Mouse (Mus musculus) ES-Bruce4 (cell line): ENCODE measurements around the gene Hnrnph1. TPM values are rescaled to one million over a fixed set of nuclear protein-coding genes. Genes with fewer than 3 reads are reported as not detected.

Experiments used
- H3K27ac ChIP-seq: 2 replicates; pipeline ENCODE4 v1.5.1; 2012; ENCODE audit warnings: low read length, inconsistent platforms; ENCODE audit not compliant: insufficient read depth
- H3K27me3 ChIP-seq: 2 replicates; pipeline ENCODE4 v1.6.1; 2012; ENCODE audit warnings: mild to moderate bottlenecking, low read length, inconsistent platforms; ENCODE audit not compliant: control insufficient read depth, poor library complexity, insufficient read depth, severe bottlenecking
- H3K36me3 ChIP-seq: 2 replicates; pipeline ENCODE4 v1.6.1; 2012; ENCODE audit warnings: inconsistent platforms, mild to moderate bottlenecking, low read length, moderate library complexity; ENCODE audit not compliant: control insufficient read depth, poor library complexity, insufficient read depth, severe bottlenecking
- H3K4me1 ChIP-seq: one replicate; pipeline ENCODE4 v1.8.1; 2011; ENCODE audit warnings: low read length; ENCODE audit not compliant: control insufficient read depth, insufficient read depth
- H3K4me3 ChIP-seq: 2 replicates; pipeline ENCODE4 v1.5.1; 2011; ENCODE audit warnings: low read depth, mild to moderate bottlenecking, low read length
- H3K9ac ChIP-seq: 2 replicates; pipeline ENCODE4 v1.6.1; 2012; ENCODE audit warnings: low read depth, mild to moderate bottlenecking, inconsistent platforms; ENCODE audit not compliant: poor library complexity, severe bottlenecking
- H3K9me3 ChIP-seq: replicated peaks from 2 replicates; pipeline ENCODE4 v1.6.1; 2012; ENCODE audit warnings: mild to moderate bottlenecking, low read length, inconsistent platforms; ENCODE audit not compliant: control insufficient read depth, poor library complexity, insufficient read depth, severe bottlenecking
- CTCF ChIP-seq: IDR thresholded peaks from one replicate; pipeline ENCODE4 v1.8.1; 2011; ENCODE audit warnings: low read depth, low read length
- EP300 ChIP-seq: IDR thresholded peaks from 2 replicates; pipeline ENCODE4 v1.6.1; 2011; ENCODE audit warnings: low read depth, low read length; ENCODE audit not compliant: insufficient read depth
- POLR2A ChIP-seq: IDR thresholded peaks from one replicate; pipeline ENCODE4 v1.8.1; 2011; ENCODE audit warnings: low read length; ENCODE audit not compliant: insufficient read depth
- polyA plus RNA-seq: library from polyadenylated mRNA; stranded (reverse); fragments of >200 nt; gene quantifications from 2 replicates; pipeline ENCODE4 v1.2.4, GENCODE M21; 2011; ENCODE audit warnings: low read depth; ENCODE audit not compliant: missing spikeins, insufficient read depth, insufficient read length

Hnrnph1 gene
- polyA plus RNA-seq, 1 experiment = 559 TPM

- Histone ChIP-seq H3K27me3 (no peaks in the 10 kb centered on the region), H3K4me1 (peaks cover 6% of the 10 kb centered on the region), H3K9ac (no peak overlapping the region), H3K36me3 (no peaks in the 10 kb centered on the region), H3K9me3 (no peaks in the 10 kb centered on the region), H3K27ac (no peak overlapping the region), H3K4me3 (no peak overlapping the region)
- no peak for TF ChIP-seq POLR2A
- no peak for TF ChIP-seq CTCF
- no peak for TF ChIP-seq EP300
Observed at GRCm38 (mm10) chr11:50394731-50395130, 17.9 kb downstream of the Hnrnph1 start.

GRCm38 (mm10) chr11:50396766-50397307, 20.0 kb downstream of the Hnrnph1 start:
- Histone ChIP-seq H3K36me3 (no peaks in the 10 kb centered on the region), H3K4me1 (no peaks in the 10 kb centered on the region), H3K27me3 (no peaks in the 10 kb centered on the region), H3K4me3 (no peak overlapping the region), H3K9ac (no peak overlapping the region), H3K27ac (no peak overlapping the region), H3K9me3 (no peaks in the 10 kb centered on the region)
- TF ChIP-seq EP300 (no peak), POLR2A (no peak), CTCF (no peak)

GRCm38 (mm10) chr11:50397316-50397715, 20.5 kb downstream of the Hnrnph1 start:
- H3K4me1 ChIP-seq = no peaks in the 10 kb centered on the region
- no peaks in the 10 kb centered on the region for H3K27me3 ChIP-seq
- H3K27ac ChIP-seq = no peak overlapping the region

GRCm38 (mm10) chr11:50398803-50399202, 22.0 kb downstream of the Hnrnph1 start:
- Histone ChIP-seq H3K9ac (no peak overlapping the region), H3K27ac (no peak overlapping the region), H3K4me1 (no peaks in the 10 kb centered on the region), H3K4me3 (no peak overlapping the region), H3K27me3 (no peaks in the 10 kb centered on the region), H3K9me3 (no peaks in the 10 kb centered on the region), H3K36me3 (no peaks in the 10 kb centered on the region)
- no peak for TF ChIP-seq POLR2A
- TF ChIP-seq CTCF = no peak
- no peak for TF ChIP-seq EP300

More at GRCm38 (mm10) chr11:50397316-50397715, 20.5 kb downstream of the Hnrnph1 start:
- TF ChIP-seq CTCF (no peak), EP300 (no peak), POLR2A (no peak)
- no peaks in the 10 kb centered on the region for H3K9me3 ChIP-seq
- H3K36me3 ChIP-seq = no peaks in the 10 kb centered on the region
- H3K9ac ChIP-seq = no peak overlapping the region
- H3K4me3 ChIP-seq = no peak overlapping the region

GRCm38 (mm10) chr11:50402481-50402880, 25.7 kb downstream of the Hnrnph1 start:
- TF ChIP-seq EP300 (no peak), CTCF (no peak), POLR2A (no peak)
- Histone ChIP-seq H3K9me3 (no peaks in the 10 kb centered on the region), H3K9ac (no peak overlapping the region), H3K4me3 (no peak overlapping the region), H3K36me3 (no peaks in the 10 kb centered on the region), H3K27ac (no peak overlapping the region), H3K4me1 (no peaks in the 10 kb centered on the region), H3K27me3 (no peaks in the 10 kb centered on the region)

- Histone ChIP-seq H3K36me3 (no peaks in the 10 kb centered on the region), H3K27ac (no peak overlapping the region), H3K9ac (no peak overlapping the region), H3K27me3 (no peaks in the 10 kb centered on the region), H3K4me1 (no peaks in the 10 kb centered on the region), H3K9me3 (no peaks in the 10 kb centered on the region), H3K4me3 (no peak overlapping the region)
- TF ChIP-seq CTCF = no peak
- no peak for TF ChIP-seq EP300
- TF ChIP-seq POLR2A = no peak
Observed at GRCm38 (mm10) chr11:50403367-50404014, 26.7 kb downstream of the Hnrnph1 start.
